Mouse (Mus musculus) cerebellum, adult 9-10 months (tissue): ENCODE measurements around the gene Slc35f1.
A peak's percentile ranks its signal among the peaks of the same experiment; 100 is the strongest.

Source experiments
- DNase-seq: peaks from one replicate; pipeline ENCODE4 v3.0.0; 2022

Gene Slc35f1

GRCm38 (mm10) chr10:53115673-53116398 is 425.5 kb downstream of the Slc35f1 start:
- DNase-seq = no peak

GRCm38 (mm10) chr10:53120608-53121007 is 430.3 kb downstream of the Slc35f1 start:
- DNase-seq = no peak

GRCm38 (mm10) chr10:53124365-53124764 is 434.0 kb downstream of the Slc35f1 start:
- DNase-seq = peak; percentile 44

- DNase-seq = no peak
These were observed 442.4 kb downstream of the Slc35f1 start for GRCm38 (mm10) chr10:53132707-53133106.

- DNase-seq = no peak
These were observed 460.0 kb downstream of the Slc35f1 start for GRCm38 (mm10) chr10:53150321-53150720.

GRCm38 (mm10) chr10:53150916-53151315 is 460.6 kb downstream of the Slc35f1 start:
- DNase-seq = no peak

GRCm38 (mm10) chr10:53156374-53156773 is 466.0 kb downstream of the Slc35f1 start:
- no peak for DNase-seq

- no peak for DNase-seq
These were observed 467.4 kb downstream of the Slc35f1 start for GRCm38 (mm10) chr10:53157740-53158139.
